Mouse (Mus musculus): ENCODE measurements around the gene Kcnk10.

Gene Kcnk10

GRCm38 (mm10) chr12:98577861-98578360, at the start of gene Kcnk10:
Gene Kcnk10, minus strand, starts transcription at chr12:98578310.
- no peak for TF ChIP-seq GATA4 (IDR thresholded peaks at IDR 0.05; ENCODE audit: insufficient replicate concordance, low read length)

- peak; percentile 30; the same call in 1 of the 2 replicates for TF ChIP-seq GATA4 (IDR thresholded peaks at IDR 0.05; ENCODE audit: insufficient replicate concordance, low read length)
Measured at GRCm38 (mm10) chr12:98627392-98628259, 49.5 kb upstream of the Kcnk10 start, which contains the start of gene Spata7. Gene Spata7, plus strand, starts transcription at chr12:98628157.

GRCm38 (mm10) chr12:98619496-98619895, 41.4 kb upstream of the Kcnk10 start:
- TF ChIP-seq GATA4 (IDR thresholded peaks at IDR 0.05; ENCODE audit: insufficient replicate concordance, low read length), result no peak

- TF ChIP-seq GATA4 (IDR thresholded peaks at IDR 0.05; ENCODE audit: insufficient replicate concordance, low read length), result no peak
Measured at GRCm38 (mm10) chr12:98615746-98616145, 37.6 kb upstream of the Kcnk10 start.

- TF ChIP-seq GATA4 (IDR thresholded peaks at IDR 0.05; ENCODE audit: insufficient replicate concordance, low read length), result no peak
Measured at GRCm38 (mm10) chr12:98614910-98615508, 36.9 kb upstream of the Kcnk10 start.

GRCm38 (mm10) chr12:98610341-98610740, 32.2 kb upstream of the Kcnk10 start:
- no peak for TF ChIP-seq GATA4 (IDR thresholded peaks at IDR 0.05; ENCODE audit: insufficient replicate concordance, low read length)

GRCm38 (mm10) chr12:98606595-98607290, 28.6 kb upstream of the Kcnk10 start:
- no peak for TF ChIP-seq GATA4 (IDR thresholded peaks at IDR 0.05; ENCODE audit: insufficient replicate concordance, low read length)

GRCm38 (mm10) chr12:98605264-98605663, 27.2 kb upstream of the Kcnk10 start:
- no peak for TF ChIP-seq GATA4 (IDR thresholded peaks at IDR 0.05; ENCODE audit: insufficient replicate concordance, low read length)

- no peak for TF ChIP-seq GATA4 (IDR thresholded peaks at IDR 0.05; ENCODE audit: insufficient replicate concordance, low read length)
Measured at GRCm38 (mm10) chr12:98602114-98602513, 24.0 kb upstream of the Kcnk10 start.

- no peak for TF ChIP-seq GATA4 (IDR thresholded peaks at IDR 0.05; ENCODE audit: insufficient replicate concordance, low read length)
Measured at GRCm38 (mm10) chr12:98600861-98601260, 22.8 kb upstream of the Kcnk10 start.

GRCm38 (mm10) chr12:98591016-98591415, 12.9 kb upstream of the Kcnk10 start:
- TF ChIP-seq GATA4 (IDR thresholded peaks at IDR 0.05; ENCODE audit: insufficient replicate concordance, low read length), result no peak

- no peak for TF ChIP-seq GATA4 (IDR thresholded peaks at IDR 0.05; ENCODE audit: insufficient replicate concordance, low read length)
Measured at GRCm38 (mm10) chr12:98588573-98588972, 10.5 kb upstream of the Kcnk10 start.

GRCm38 (mm10) chr12:98585302-98585701, 7.2 kb upstream of the Kcnk10 start:
- TF ChIP-seq GATA4 (IDR thresholded peaks at IDR 0.05; ENCODE audit: insufficient replicate concordance, low read length), result no peak

- no peak for TF ChIP-seq GATA4 (IDR thresholded peaks at IDR 0.05; ENCODE audit: insufficient replicate concordance, low read length)
Measured at GRCm38 (mm10) chr12:98575942-98576550, 2.1 kb downstream of the Kcnk10 start.
